Mouse (Mus musculus): ENCODE measurements around the gene Dcst1. TPM values are rescaled to one million over a fixed set of nuclear protein-coding genes. Genes with fewer than 3 reads are reported as not detected.

Gene Dcst1
- polyA plus RNA-seq, 1 experiment from 2014 or later: 0.13 TPM

GRCm38 (mm10) chr3:89390111-89390515, 25.1 kb upstream of the Dcst1 start:
- peak overlapping the region; percentile 89 for H3K27ac ChIP-seq (ENCODE audit: low read length)
- H3K4me1 ChIP-seq (replicated peaks; ENCODE audit: control insufficient read depth, insufficient read depth, low read length): peaks cover 44% of the 10 kb centered on the region
- H3K9me3 ChIP-seq (ENCODE audit: control insufficient read depth, low read length): no peaks in the 10 kb centered on the region
- no peaks in the 10 kb centered on the region for H3K36me3 ChIP-seq (ENCODE audit: control insufficient read depth, insufficient read depth, low read length)
- H3K9ac ChIP-seq (ENCODE audit: low read length): peak overlapping the region; percentile 76
- WGBS: 32% methylated on average over 5 of the region's 5 CpGs
- no peak for ATAC-seq (ENCODE audit: low read depth)
- H3K4me3 ChIP-seq (ENCODE audit: low read length): peak overlapping the region; percentile 73
- peak overlapping the region; percentile 98 for H3K4me2 ChIP-seq (ENCODE audit: low read depth, low read length)
- no peaks in the 10 kb centered on the region for H3K27me3 ChIP-seq (ENCODE audit: control insufficient read depth, insufficient read depth, low read depth, low read length)

DNA sequence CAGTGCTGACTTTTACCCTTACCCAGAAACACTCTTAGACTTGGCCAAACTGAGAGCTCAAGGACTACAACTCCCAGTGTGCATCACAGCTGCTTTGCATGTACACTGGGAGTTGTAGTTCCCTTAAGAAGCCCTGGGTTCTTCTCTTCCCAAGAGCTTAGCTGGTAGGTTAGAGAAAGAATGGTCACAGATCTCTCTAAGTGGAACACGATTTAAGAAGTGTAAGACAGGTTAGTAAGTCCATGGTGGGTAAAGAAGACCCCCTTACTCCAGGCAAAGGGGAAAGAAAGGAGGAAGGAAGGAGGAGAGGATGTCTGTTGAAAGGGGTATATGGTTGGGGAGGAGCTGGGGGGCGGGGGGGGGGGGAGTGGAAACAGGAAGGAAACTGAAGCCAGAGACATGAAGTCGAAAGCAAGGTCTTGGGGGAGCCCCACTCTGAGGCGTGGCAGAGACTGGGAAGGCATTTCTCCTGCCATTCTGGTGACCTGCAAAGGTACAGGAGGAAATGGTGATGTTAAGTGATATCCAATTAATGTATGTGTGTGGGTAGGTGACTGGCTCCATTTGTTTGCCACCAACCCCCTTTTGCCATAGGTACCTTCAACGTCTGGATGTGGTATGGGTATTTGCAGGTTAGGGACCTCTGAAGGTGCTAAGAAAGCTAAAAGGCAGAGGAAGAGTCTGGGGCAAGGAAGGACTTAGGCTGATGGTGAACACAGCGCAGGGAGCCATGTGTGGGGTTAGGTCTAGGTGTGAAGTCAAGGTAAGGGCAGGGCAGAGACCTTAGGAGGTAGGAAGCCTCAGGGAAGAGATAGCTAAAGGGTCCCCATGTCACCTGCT, 24.1 kb upstream of the Dcst1 start:
- no peaks in the 10 kb centered on the region for H3K27me3 ChIP-seq (ENCODE audit: control insufficient read depth, insufficient read depth, low read depth, low read length)

DNA sequence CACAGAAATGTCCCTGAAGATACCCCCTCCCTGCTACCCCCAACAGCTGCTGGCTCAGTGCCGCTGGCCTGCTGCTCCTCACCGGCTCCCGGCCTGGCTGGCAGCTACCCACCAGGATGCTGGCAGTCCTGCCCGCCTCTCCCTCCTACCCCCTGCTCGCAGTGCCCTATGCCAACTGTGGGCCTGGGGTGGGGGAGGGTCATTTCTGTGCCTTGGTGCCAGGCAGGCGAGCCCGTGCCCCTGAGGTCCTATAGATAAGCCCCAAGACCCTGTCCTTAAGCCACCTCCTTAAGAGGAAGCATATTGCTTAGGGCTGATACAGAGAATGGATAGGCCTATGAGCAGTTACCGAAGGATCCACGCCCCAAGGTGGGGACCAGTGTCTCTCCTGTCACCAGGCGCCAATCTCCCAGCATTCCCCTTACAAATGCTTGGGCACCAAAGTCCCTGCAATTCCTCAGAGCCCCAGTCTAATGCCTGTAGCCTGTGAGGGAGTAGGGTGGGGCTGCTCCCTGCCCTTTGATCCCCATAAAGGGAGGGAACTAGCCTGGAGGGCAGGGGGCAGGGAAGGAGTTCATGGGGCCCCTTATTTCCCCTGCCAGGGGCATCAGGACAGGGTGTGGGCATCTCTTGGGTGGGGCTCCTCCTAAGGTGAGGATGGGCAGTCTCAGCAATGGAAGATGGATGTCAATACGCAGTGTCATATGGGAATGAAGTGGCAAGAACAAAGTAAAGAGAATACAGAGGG, 23.3 kb upstream of the Dcst1 start:
- no peak overlapping the region for H3K4me2 ChIP-seq (ENCODE audit: low read depth, low read length)
- H3K4me1 ChIP-seq (replicated peaks; ENCODE audit: control insufficient read depth, insufficient read depth, low read length): peaks cover 55% of the 10 kb centered on the region

More for the DNA sequence above, 24.1 kb upstream of the Dcst1 start:
- Histone ChIP-seq H3K27ac (ENCODE audit: low read length) (no peak overlapping the region), H3K36me3 (ENCODE audit: control insufficient read depth, insufficient read depth, low read length) (no peaks in the 10 kb centered on the region), H3K4me1 (replicated peaks; ENCODE audit: control insufficient read depth, insufficient read depth, low read length) (peaks cover 53% of the 10 kb centered on the region), H3K4me3 (ENCODE audit: low read length) (no peak overlapping the region), H3K9ac (ENCODE audit: low read length) (no peak overlapping the region), H3K9me3 (ENCODE audit: control insufficient read depth, low read length) (no peaks in the 10 kb centered on the region), H3K4me2 (ENCODE audit: low read depth, low read length) (no peak overlapping the region)
- no peak for ATAC-seq (ENCODE audit: low read depth)
- WGBS: 51% methylated on average over 5 of the region's 6 CpGs

DNA sequence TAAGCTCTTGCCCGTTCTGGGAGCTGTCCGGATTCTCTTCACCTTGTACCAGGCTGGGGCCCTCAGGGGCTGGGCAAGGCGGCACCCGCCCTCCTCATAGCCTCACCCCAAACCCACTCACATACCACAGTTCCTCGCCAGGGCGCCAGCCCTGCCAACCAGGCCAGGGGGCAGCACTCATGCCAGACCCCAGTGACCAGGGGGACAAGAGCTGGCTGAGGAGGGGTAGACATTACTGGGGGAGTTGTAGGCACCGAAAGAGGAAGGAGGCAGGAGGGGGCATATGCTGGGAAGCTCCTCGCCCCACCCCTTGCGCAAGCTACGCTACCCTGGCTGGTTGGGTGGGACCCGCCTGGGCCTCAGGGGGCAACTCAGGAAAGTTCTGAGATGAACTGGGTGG, 22.6 kb upstream of the Dcst1 start:
- H3K27me3 ChIP-seq (ENCODE audit: control insufficient read depth, insufficient read depth, low read depth, low read length): no peaks in the 10 kb centered on the region
- H3K36me3 ChIP-seq (ENCODE audit: control insufficient read depth, insufficient read depth, low read length): no peaks in the 10 kb centered on the region
- no peak for ATAC-seq (ENCODE audit: low read depth)
- H3K27ac ChIP-seq (ENCODE audit: low read length): peak overlapping the region; percentile 24; the same call in 1 of the 2 replicates
- H3K4me1 ChIP-seq (replicated peaks; ENCODE audit: control insufficient read depth, insufficient read depth, low read length): peaks cover 55% of the 10 kb centered on the region
- no peaks in the 10 kb centered on the region for H3K9me3 ChIP-seq (ENCODE audit: control insufficient read depth, low read length)
- WGBS: 67% methylated on average over 11 of the region's 11 CpGs
- no peak overlapping the region for H3K4me3 ChIP-seq (ENCODE audit: low read length)
- H3K9ac ChIP-seq (ENCODE audit: low read length): 0 out of 2 replicates have a peak overlapping the region, but pooled peaks have one; percentile 4
- no peak overlapping the region for H3K4me2 ChIP-seq (ENCODE audit: low read depth, low read length)

More for the DNA sequence above, 23.3 kb upstream of the Dcst1 start:
- WGBS: 80% methylated on average over 11 of the region's 11 CpGs
- H3K9ac ChIP-seq (ENCODE audit: low read length): no peak overlapping the region
- H3K9me3 ChIP-seq (ENCODE audit: control insufficient read depth, low read length): no peaks in the 10 kb centered on the region
- H3K27ac ChIP-seq (ENCODE audit: low read length): peak overlapping the region; percentile 24; the same call in 1 of the 2 replicates
- no peaks in the 10 kb centered on the region for H3K27me3 ChIP-seq (ENCODE audit: control insufficient read depth, insufficient read depth, low read depth, low read length)
- ATAC-seq (ENCODE audit: low read depth): no peak
- H3K4me3 ChIP-seq (ENCODE audit: low read length): no peak overlapping the region
- H3K36me3 ChIP-seq (ENCODE audit: control insufficient read depth, insufficient read depth, low read length): no peaks in the 10 kb centered on the region

DNA sequence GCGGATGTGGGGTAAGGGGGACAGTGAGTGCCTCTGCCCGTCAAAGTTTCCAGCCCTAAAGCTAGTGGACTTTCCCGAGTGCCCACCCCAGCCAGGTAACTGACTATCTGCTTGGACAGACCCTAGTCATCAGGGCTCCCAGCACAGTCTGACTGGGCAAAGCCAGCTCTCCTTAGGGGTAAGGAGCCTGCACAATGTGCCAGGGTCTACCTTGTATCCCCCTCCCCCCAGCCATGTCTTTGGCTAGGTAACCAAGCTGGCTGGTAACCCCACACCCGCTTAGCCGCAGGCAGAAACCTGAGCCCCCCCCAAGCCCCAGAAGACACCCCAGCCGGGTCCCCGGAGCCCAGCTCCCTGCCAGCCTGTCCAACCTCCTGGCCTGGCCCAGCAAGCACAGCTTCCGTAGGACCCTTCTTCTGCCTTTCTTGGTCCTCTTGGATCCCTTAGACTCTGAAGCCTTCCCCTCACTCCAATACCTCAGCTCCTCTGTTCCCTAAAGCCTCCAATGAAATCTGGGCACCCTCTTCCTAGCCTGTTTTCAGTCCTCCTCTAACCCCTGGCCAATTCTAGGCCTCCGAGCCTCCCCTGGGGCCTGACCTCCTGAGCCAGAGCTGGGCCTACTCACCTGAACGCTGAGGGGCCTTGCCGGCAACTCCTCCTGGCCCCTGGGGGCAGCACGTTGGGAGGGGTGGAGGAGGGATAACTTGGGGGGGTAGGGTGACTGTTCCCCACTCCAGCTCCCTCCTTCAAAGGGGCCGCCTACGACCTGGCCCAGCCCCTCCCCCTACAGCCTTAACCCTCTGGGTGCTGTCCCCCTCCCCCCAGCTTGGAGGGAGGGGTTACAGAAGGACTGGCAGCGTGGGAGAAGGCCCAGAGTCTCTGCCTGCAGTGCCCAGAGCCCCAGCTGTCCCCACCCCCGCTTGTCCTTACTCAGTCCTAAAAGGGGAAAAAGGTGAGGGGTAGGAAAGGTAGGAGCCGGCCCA, 21.7 kb upstream of the Dcst1 start:
- H3K4me1 ChIP-seq (replicated peaks; ENCODE audit: control insufficient read depth, insufficient read depth, low read length): peaks cover 55% of the 10 kb centered on the region
- 58% methylated on average over 17 of the region's 17 CpGs for WGBS

DNA sequence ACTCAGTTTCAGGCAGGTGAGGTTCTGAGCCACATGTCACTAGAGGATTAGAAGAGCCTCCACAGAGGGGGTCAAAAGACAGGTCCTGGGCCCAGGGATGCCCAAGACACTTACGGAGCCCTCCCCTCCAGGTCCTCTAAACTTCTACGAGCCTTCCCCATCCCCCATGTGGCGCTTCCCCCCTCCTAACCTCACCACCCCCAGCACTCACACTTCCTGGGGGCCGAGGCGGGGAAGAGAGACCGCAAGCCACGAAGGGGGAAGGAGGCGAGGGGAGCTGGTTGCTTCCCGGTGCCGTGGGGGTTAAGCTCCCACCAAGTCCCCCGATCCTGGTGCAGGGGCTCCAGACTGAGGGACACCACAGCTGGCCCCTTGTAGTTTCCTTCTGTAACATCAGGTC, 20.4 kb upstream of the Dcst1 start:
- Histone ChIP-seq H3K9ac (ENCODE audit: low read length) (0 out of 2 replicates have a peak overlapping the region, but pooled peaks have one; percentile 16), H3K27ac (ENCODE audit: low read length) (no peak overlapping the region; the same call in 1 of the 2 replicates), H3K36me3 (ENCODE audit: control insufficient read depth, insufficient read depth, low read length) (0 out of 2 replicates have a peak, but pooled peaks cover 5% of the 10 kb centered on the region), H3K4me2 (ENCODE audit: low read depth, low read length) (no peak overlapping the region), H3K9me3 (ENCODE audit: control insufficient read depth, low read length) (no peaks in the 10 kb centered on the region), H3K4me3 (ENCODE audit: low read length) (no peak overlapping the region), H3K4me1 (replicated peaks; ENCODE audit: control insufficient read depth, insufficient read depth, low read length) (peaks cover 42% of the 10 kb centered on the region), H3K27me3 (ENCODE audit: control insufficient read depth, insufficient read depth, low read depth, low read length) (no peaks in the 10 kb centered on the region)
- ATAC-seq (ENCODE audit: low read depth): no peak
- 34% methylated on average over 8 of the region's 11 CpGs for WGBS

More for the DNA sequence above, 21.7 kb upstream of the Dcst1 start:
- Histone ChIP-seq H3K4me2 (ENCODE audit: low read depth, low read length) (peak overlapping the region; percentile 13), H3K27ac (ENCODE audit: low read length) (no peak overlapping the region), H3K4me3 (ENCODE audit: low read length) (peak overlapping the region; percentile 1; the same call in 1 of the 2 replicates), H3K36me3 (ENCODE audit: control insufficient read depth, insufficient read depth, low read length) (no peaks in the 10 kb centered on the region), H3K27me3 (ENCODE audit: control insufficient read depth, insufficient read depth, low read depth, low read length) (no peaks in the 10 kb centered on the region), H3K9ac (ENCODE audit: low read length) (peak overlapping the region; percentile 49), H3K9me3 (ENCODE audit: control insufficient read depth, low read length) (no peaks in the 10 kb centered on the region)
- ATAC-seq (ENCODE audit: low read depth): no peak

DNA sequence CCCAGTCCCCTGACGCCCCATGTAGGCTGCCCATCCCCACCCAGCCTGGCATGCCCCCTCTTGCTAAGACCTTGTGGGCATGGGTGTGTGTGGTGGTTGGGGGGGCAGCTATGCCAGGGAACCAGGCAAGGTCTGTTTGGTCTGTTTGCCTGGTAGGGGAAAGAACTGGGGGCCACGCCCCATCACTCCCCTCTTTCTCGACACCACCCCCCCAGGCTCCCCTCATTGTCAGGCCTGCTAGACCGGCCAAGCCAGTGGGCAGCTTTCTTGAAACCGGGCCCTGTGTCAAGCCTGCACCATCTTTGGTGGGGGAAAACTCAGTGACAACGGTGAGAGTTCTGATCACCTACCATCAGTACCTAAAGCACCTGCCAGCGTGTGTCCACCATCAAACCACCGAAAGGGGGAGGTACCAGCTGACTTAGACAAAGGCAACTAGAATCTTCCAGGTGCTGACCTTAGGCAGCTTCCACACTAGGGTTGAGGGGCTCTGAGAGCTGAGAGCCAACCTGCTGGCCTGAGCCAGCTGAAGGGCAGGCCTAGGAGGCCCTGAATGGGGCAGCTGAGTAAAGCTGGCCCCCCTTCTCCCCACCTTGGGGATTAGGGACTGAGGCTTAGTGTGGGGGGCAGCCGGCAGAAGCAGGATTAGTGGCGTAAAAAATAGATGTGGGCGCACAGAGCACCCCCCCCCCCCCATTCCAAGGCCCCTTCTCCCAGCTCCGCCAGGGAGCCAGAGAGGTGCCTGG, 19.5 kb upstream of the Dcst1 start:
- peak overlapping the region; percentile 56 for H3K27ac ChIP-seq (ENCODE audit: low read length)
- no peak overlapping the region for H3K4me2 ChIP-seq (ENCODE audit: low read depth, low read length)
- no peak overlapping the region for H3K4me3 ChIP-seq (ENCODE audit: low read length)
- whole genome bisulfite sequencing: 58% methylated on average over 11 of the region's 12 CpGs
- H3K9me3 ChIP-seq (ENCODE audit: control insufficient read depth, low read length): no peaks in the 10 kb centered on the region
- peaks cover 36% of the 10 kb centered on the region for H3K4me1 ChIP-seq (replicated peaks; ENCODE audit: control insufficient read depth, insufficient read depth, low read length)
- peak; percentile 8; the same call in 1 of the 2 replicates for ATAC-seq (ENCODE audit: low read depth)
- H3K9ac ChIP-seq (ENCODE audit: low read length): peak overlapping the region; percentile 25
- peaks cover 10% of the 10 kb centered on the region for H3K36me3 ChIP-seq (ENCODE audit: control insufficient read depth, insufficient read depth, low read length)
- no peaks in the 10 kb centered on the region for H3K27me3 ChIP-seq (ENCODE audit: control insufficient read depth, insufficient read depth, low read depth, low read length)

GRCm38 (mm10) chr3:89383651-89384255, 18.7 kb upstream of the Dcst1 start:
- 67% methylated on average over 5 of the region's 5 CpGs for WGBS
- Histone ChIP-seq H3K4me1 (replicated peaks; ENCODE audit: control insufficient read depth, insufficient read depth, low read length) (peaks cover 40% of the 10 kb centered on the region), H3K4me2 (ENCODE audit: low read depth, low read length) (no peak overlapping the region)

More at GRCm38 (mm10) chr3:89383651-89384255, 18.7 kb upstream of the Dcst1 start:
- H3K27ac ChIP-seq (ENCODE audit: low read length): peak overlapping the region; percentile 7
- H3K4me3 ChIP-seq (ENCODE audit: low read length): no peak overlapping the region
- H3K9me3 ChIP-seq (ENCODE audit: control insufficient read depth, low read length): no peaks in the 10 kb centered on the region
- H3K9ac ChIP-seq (ENCODE audit: low read length): no peak overlapping the region
- peak; percentile 41 for ATAC-seq (ENCODE audit: low read depth)
- H3K36me3 ChIP-seq (ENCODE audit: control insufficient read depth, insufficient read depth, low read length): peaks cover 13% of the 10 kb centered on the region
- no peaks in the 10 kb centered on the region for H3K27me3 ChIP-seq (ENCODE audit: control insufficient read depth, insufficient read depth, low read depth, low read length)
